Mouse (Mus musculus): ENCODE data around the gene Ephb1. TPM values are rescaled to one million over a fixed set of nuclear protein-coding genes. Genes with fewer than 3 reads are reported as not detected.

Ephb1 gene
- polyA plus RNA-seq, 1 experiment, result 48.1 TPM

DNA sequence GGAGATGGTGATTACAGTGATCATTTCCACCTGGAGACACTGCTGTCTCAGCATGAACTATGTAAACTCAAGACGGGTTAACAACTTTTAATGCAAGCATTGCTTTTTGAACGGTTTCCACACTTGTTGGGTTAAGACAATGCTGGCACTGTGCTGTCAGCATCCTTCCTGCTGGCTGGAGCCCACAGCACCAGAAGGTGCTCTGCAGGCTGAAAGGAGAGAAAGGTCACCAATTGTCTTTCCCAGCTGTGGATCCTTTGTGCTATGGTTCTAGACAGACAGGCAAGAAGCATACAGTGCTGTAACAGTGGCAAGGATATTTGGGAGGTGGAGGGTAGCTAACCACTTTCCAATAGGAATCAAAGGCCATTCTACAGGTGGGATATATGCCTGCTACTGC, 328.4 kb downstream of the Ephb1 start:
- DNase-seq, result peak; percentile 37 to 65
- WGBS, result 8% methylated on average over 2 of the region's 2 CpGs
- H3K27me3 ChIP-seq (ENCODE audit: control insufficient read depth, insufficient read depth, low read length), result no peaks in the 10 kb centered on the region
- peaks cover 15% of the 10 kb centered on the region; the same call in 1 of the 2 replicates for H3K4me1 ChIP-seq (ENCODE audit: control insufficient read depth, insufficient read depth, low read length)
- H3K27ac ChIP-seq (ENCODE audit: insufficient read depth, low read length), result no peak overlapping the region
- no peak for TF ChIP-seq CTCF (IDR thresholded peaks at IDR 0.05; ENCODE audit: borderline replicate concordance, insufficient read depth, low read depth, low read length)
- TF ChIP-seq POLR2A (IDR thresholded peaks at IDR 0.05; ENCODE audit: borderline replicate concordance, insufficient read depth, low read length), result no peak
- no peak overlapping the region for H3K4me3 ChIP-seq (replicated peaks; ENCODE audit: insufficient read depth, low read depth, low read length)

DNA sequence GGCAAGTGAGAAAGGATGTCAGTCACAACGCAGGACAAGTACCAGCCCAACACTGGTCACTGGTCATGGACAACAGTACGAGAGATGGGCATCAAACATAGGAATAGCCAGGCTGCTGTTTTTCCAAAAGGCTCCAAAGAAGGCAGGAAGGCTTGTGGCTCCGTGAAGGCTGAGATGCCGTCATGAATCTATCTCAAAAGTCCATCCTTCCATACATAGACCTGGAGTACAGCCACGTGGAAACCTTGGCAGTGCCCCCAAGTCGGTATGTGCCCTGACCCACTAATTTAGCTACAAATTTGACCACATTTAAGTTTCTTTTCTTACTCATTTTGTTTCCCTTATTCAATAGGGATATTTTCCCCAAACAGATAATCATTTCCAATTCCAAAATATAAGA, 329.4 kb downstream of the Ephb1 start:
- no peak overlapping the region for H3K27ac ChIP-seq (ENCODE audit: insufficient read depth, low read length)
- H3K27me3 ChIP-seq (ENCODE audit: control insufficient read depth, insufficient read depth, low read length), result no peaks in the 10 kb centered on the region
- peaks cover 15% of the 10 kb centered on the region; the same call in 1 of the 2 replicates for H3K4me1 ChIP-seq (ENCODE audit: control insufficient read depth, insufficient read depth, low read length)
- WGBS, result 18% methylated on average over 6 of the region's 6 CpGs
- peak; percentile 43 to 49 for DNase-seq
- no peak for TF ChIP-seq CTCF (IDR thresholded peaks at IDR 0.05; ENCODE audit: borderline replicate concordance, insufficient read depth, low read depth, low read length)
- TF ChIP-seq POLR2A (IDR thresholded peaks at IDR 0.05; ENCODE audit: borderline replicate concordance, insufficient read depth, low read length), result no peak
- H3K4me3 ChIP-seq (replicated peaks; ENCODE audit: insufficient read depth, low read depth, low read length), result no peak overlapping the region

DNA sequence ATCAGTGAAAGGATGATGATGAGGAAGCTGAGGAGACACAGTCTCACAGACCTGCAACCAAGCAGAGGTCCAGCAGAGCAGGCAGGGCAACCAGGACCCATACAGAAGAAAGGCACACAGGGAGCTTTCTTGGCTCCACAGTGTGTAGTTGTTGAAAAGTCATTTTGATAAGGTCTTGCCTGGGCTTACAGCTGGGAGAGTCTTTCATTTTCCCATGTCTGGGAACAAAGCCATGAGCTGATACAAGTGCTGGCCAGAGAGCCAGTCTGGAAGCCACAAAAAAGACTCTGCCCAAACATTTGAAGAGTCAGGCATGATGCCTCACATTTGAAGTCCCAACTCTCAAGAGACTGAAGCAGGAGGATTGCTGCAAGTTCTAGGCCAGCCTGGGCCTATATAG, 339.0 kb downstream of the Ephb1 start:
- DNase-seq, result peak in 1 of 2 experiments; percentile 20
- Histone ChIP-seq H3K27ac (ENCODE audit: insufficient read depth, low read length) (no peak overlapping the region), H3K4me1 (ENCODE audit: control insufficient read depth, insufficient read depth, low read length) (peaks cover 3% of the 10 kb centered on the region), H3K4me3 (replicated peaks; ENCODE audit: insufficient read depth, low read depth, low read length) (no peak overlapping the region), H3K27me3 (ENCODE audit: control insufficient read depth, insufficient read depth, low read length) (no peaks in the 10 kb centered on the region)
- TF ChIP-seq CTCF (IDR thresholded peaks at IDR 0.05; ENCODE audit: borderline replicate concordance, insufficient read depth, low read depth, low read length), result no peak
- no peak for TF ChIP-seq POLR2A (IDR thresholded peaks at IDR 0.05; ENCODE audit: borderline replicate concordance, insufficient read depth, low read length)

DNA sequence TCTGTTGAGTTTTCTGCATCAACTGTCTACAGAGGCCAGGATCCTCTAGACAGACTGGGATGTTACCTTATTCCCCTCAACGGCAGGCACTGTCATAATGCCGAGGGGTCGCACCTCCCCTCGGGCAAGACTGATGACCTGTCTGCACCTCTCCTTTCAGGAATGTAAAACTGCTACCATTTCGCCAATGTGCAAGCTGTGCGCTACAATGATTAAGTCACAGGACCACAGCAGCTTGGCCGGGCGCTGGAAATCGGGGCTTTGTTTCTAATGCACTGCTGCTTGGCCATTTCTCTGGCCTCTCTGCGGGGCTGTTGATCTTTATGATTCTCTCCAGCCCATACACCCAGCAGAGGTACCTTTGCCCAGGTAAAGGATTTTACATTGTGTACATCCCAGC, 346.8 kb downstream of the Ephb1 start:
- TF ChIP-seq POLR2A (IDR thresholded peaks at IDR 0.05; ENCODE audit: borderline replicate concordance, insufficient read depth, low read length) (no peak), CTCF (IDR thresholded peaks at IDR 0.05; ENCODE audit: borderline replicate concordance, insufficient read depth, low read depth, low read length) (no peak)
- no peak overlapping the region for H3K4me3 ChIP-seq (replicated peaks; ENCODE audit: insufficient read depth, low read depth, low read length)
- 91% methylated on average over 10 of the region's 10 CpGs for WGBS
- H3K4me1 ChIP-seq (ENCODE audit: control insufficient read depth, insufficient read depth, low read length), result peaks cover 6% of the 10 kb centered on the region
- H3K27ac ChIP-seq (ENCODE audit: insufficient read depth, low read length), result no peak overlapping the region
- H3K27me3 ChIP-seq (ENCODE audit: control insufficient read depth, insufficient read depth, low read length), result no peaks in the 10 kb centered on the region
- no peak for DNase-seq

DNA sequence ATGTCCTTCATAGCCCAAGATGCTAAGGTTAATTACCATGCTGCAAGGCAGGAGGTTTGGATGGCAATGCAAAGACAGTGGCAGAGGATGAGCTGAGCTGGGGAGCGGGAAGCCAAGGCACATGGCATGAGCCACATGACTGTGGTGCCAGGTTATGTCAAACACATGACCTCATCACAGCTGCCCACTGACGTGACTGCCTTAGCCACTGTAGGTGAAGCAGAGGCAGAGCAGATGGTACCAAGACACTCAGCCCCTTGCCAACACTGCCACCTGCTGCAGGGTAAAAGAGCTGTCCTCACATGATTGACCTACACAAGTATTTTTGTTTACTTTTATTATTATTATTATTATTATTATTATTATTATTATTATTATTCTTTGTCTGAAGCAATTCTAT, 348.0 kb downstream of the Ephb1 start:
- peak in 1 of 2 experiments; percentile 34 for DNase-seq
- TF ChIP-seq POLR2A (IDR thresholded peaks at IDR 0.05; ENCODE audit: borderline replicate concordance, insufficient read depth, low read length) (no peak), CTCF (IDR thresholded peaks at IDR 0.05; ENCODE audit: borderline replicate concordance, insufficient read depth, low read depth, low read length) (peak; percentile 50)
- peaks cover 6% of the 10 kb centered on the region for H3K4me1 ChIP-seq (ENCODE audit: control insufficient read depth, insufficient read depth, low read length)
- H3K27ac ChIP-seq (ENCODE audit: insufficient read depth, low read length), result no peak overlapping the region
- WGBS, result 40% methylated on average over 2 of the region's 2 CpGs
- H3K4me3 ChIP-seq (replicated peaks; ENCODE audit: insufficient read depth, low read depth, low read length), result no peak overlapping the region
- no peaks in the 10 kb centered on the region for H3K27me3 ChIP-seq (ENCODE audit: control insufficient read depth, insufficient read depth, low read length)

DNA sequence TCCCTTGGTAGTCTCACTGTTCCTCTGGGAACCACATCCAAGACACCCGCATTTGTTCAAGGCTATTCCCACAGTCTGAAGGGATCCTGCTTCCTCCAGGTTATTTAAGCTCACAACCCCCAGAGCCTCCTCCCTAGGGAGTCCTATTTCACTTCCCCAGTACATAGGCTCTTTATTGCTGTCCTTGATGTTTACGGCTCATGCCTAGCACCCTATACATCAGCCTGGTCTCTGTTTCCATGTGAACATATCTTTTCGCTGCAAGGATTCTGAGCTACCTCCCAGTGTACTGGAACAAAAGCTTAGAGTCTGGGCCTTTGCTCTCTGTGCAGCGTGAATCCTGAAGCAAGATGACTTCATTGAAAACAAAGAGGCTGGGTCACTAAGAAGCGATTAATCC, 351.6 kb downstream of the Ephb1 start:
- TF ChIP-seq POLR2A (IDR thresholded peaks at IDR 0.05; ENCODE audit: borderline replicate concordance, insufficient read depth, low read length) (no peak), CTCF (IDR thresholded peaks at IDR 0.05; ENCODE audit: borderline replicate concordance, insufficient read depth, low read depth, low read length) (no peak)
- DNase-seq, result no peak
- H3K27ac ChIP-seq (ENCODE audit: insufficient read depth, low read length), result no peak overlapping the region
- WGBS, result 86% methylated on average over 5 of the region's 5 CpGs
- H3K4me1 ChIP-seq (ENCODE audit: control insufficient read depth, insufficient read depth, low read length), result no peaks in the 10 kb centered on the region
- H3K4me3 ChIP-seq (replicated peaks; ENCODE audit: insufficient read depth, low read depth, low read length), result no peak overlapping the region
- no peaks in the 10 kb centered on the region for H3K27me3 ChIP-seq (ENCODE audit: control insufficient read depth, insufficient read depth, low read length)

DNA sequence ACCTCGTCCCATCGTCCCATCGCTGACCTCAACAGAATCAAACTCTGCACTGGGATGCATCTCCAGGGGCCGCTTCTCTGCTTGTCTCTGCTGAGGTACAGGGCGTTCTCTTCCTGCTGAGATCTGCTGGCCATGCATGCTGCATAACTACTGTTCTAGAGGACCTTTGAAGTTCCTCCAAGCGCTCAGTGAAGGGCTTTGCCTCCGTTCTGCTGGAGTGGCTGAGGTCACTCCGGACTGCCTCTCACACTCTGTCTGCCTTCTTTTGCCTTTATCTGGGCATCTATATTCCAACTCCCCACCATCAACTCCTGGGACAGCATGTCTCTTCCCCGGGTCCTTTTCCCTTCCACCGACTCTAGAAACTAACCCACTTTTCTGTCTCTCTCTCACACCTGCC, 352.3 kb downstream of the Ephb1 start:
- 83% methylated on average over 10 of the region's 10 CpGs for WGBS
- TF ChIP-seq CTCF (IDR thresholded peaks at IDR 0.05; ENCODE audit: borderline replicate concordance, insufficient read depth, low read depth, low read length), result no peak
- no peak for TF ChIP-seq POLR2A (IDR thresholded peaks at IDR 0.05; ENCODE audit: borderline replicate concordance, insufficient read depth, low read length)
- Histone ChIP-seq H3K4me1 (ENCODE audit: control insufficient read depth, insufficient read depth, low read length) (no peaks in the 10 kb centered on the region), H3K4me3 (replicated peaks; ENCODE audit: insufficient read depth, low read depth, low read length) (no peak overlapping the region), H3K27me3 (ENCODE audit: control insufficient read depth, insufficient read depth, low read length) (no peaks in the 10 kb centered on the region), H3K27ac (ENCODE audit: insufficient read depth, low read length) (no peak overlapping the region)
- no peak for DNase-seq

DNA sequence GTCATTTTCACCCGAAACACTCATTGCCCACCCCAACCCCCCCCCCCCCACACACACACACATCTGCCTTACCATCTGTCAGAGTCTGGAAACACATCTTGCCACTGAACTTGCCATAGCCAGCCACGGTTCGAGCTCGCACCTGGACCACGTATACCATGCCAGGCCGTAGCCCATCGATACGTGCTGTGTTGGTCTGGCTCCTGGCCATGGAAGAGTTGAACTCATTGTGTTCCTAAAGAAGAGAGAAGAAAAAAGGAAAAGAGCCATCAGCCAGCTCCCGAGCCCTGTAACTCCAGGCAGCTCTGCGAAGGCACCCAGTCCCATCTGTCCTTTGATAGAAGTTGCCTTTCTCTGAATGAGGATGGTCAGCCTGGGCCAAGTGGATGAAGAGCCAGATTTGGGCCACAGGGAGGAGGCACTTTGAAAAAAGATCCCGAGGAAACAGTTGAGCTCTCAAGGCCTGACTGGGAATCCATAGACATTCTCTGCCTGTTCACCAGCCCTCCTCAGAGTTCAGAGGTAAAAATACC, 352.8 kb downstream of the Ephb1 start:
- no peak for TF ChIP-seq CTCF (IDR thresholded peaks at IDR 0.05; ENCODE audit: borderline replicate concordance, insufficient read depth, low read depth, low read length)
- no peak for TF ChIP-seq POLR2A (IDR thresholded peaks at IDR 0.05; ENCODE audit: borderline replicate concordance, insufficient read depth, low read length)
- Histone ChIP-seq H3K27me3 (ENCODE audit: control insufficient read depth, insufficient read depth, low read length) (no peaks in the 10 kb centered on the region), H3K4me1 (ENCODE audit: control insufficient read depth, insufficient read depth, low read length) (no peaks in the 10 kb centered on the region), H3K4me3 (replicated peaks; ENCODE audit: insufficient read depth, low read depth, low read length) (no peak overlapping the region), H3K27ac (ENCODE audit: insufficient read depth, low read length) (no peak overlapping the region)
- WGBS, result 55% methylated on average over 11 of the region's 11 CpGs
- no peak for DNase-seq

Data from cerebellum, adult 2 months (tissue).